Mouse (Mus musculus): Measurements from ENCODE around the gene Rgs7. TPM values are rescaled to one million over a fixed set of nuclear protein-coding genes. Genes with fewer than 3 reads are reported as not detected.

The Rgs7 gene
- polyA plus RNA-seq, 1 experiment from 2014 or later: 9.4 TPM

GRCm38 (mm10) chr1:175073500-175074232 lies 418.6 kb downstream of the Rgs7 start:
- Histone ChIP-seq H3K4me1 (replicated peaks; ENCODE audit: control insufficient read depth, insufficient read depth, low read length) (no peaks in the 10 kb centered on the region), H3K4me2 (replicated peaks; ENCODE audit: low read depth, low read length) (no peak overlapping the region), H3K9ac (ENCODE audit: low read depth, low read length) (no peak overlapping the region), H3K27me3 (ENCODE audit: control insufficient read depth, insufficient read depth, low read length) (no peaks in the 10 kb centered on the region), H3K36me3 (ENCODE audit: control insufficient read depth, insufficient read depth, low read length) (no peaks in the 10 kb centered on the region), H3K9me3 (ENCODE audit: control insufficient read depth, low read length) (no peaks in the 10 kb centered on the region), H3K4me3 (ENCODE audit: low read depth, low read length) (no peak overlapping the region), H3K27ac (ENCODE audit: low read depth, low read length) (no peak overlapping the region)
- DNase-seq (ENCODE audit: low spot score): no peak
- 89% methylated on average over 1 of the region's 1 CpGs for WGBS
- no peak for ATAC-seq (ENCODE audit: low FRiP score)

- Histone ChIP-seq H3K4me1 (replicated peaks; ENCODE audit: control insufficient read depth, insufficient read depth, low read length) (no peaks in the 10 kb centered on the region), H3K36me3 (ENCODE audit: control insufficient read depth, insufficient read depth, low read length) (no peaks in the 10 kb centered on the region), H3K9ac (ENCODE audit: low read depth, low read length) (no peak overlapping the region), H3K4me2 (replicated peaks; ENCODE audit: low read depth, low read length) (no peak overlapping the region), H3K4me3 (ENCODE audit: low read depth, low read length) (no peak overlapping the region), H3K9me3 (ENCODE audit: control insufficient read depth, low read length) (no peaks in the 10 kb centered on the region), H3K27me3 (ENCODE audit: control insufficient read depth, insufficient read depth, low read length) (no peaks in the 10 kb centered on the region), H3K27ac (ENCODE audit: low read depth, low read length) (no peak overlapping the region)
- no peak for DNase-seq (ENCODE audit: low spot score)
- WGBS: 88% methylated on average over 4 of the region's 4 CpGs
- ATAC-seq (ENCODE audit: low FRiP score): no peak
Observed at GRCm38 (mm10) chr1:175069758-175070290, 422.5 kb downstream of the Rgs7 start.

GRCm38 (mm10) chr1:175049121-175049520 lies 443.2 kb downstream of the Rgs7 start:
- Histone ChIP-seq H3K4me1 (replicated peaks; ENCODE audit: control insufficient read depth, insufficient read depth, low read length) (no peaks in the 10 kb centered on the region), H3K27ac (ENCODE audit: low read depth, low read length) (no peak overlapping the region), H3K36me3 (ENCODE audit: control insufficient read depth, insufficient read depth, low read length) (no peaks in the 10 kb centered on the region), H3K4me2 (replicated peaks; ENCODE audit: low read depth, low read length) (no peak overlapping the region), H3K9ac (ENCODE audit: low read depth, low read length) (no peak overlapping the region), H3K27me3 (ENCODE audit: control insufficient read depth, insufficient read depth, low read length) (no peaks in the 10 kb centered on the region), H3K4me3 (ENCODE audit: low read depth, low read length) (no peak overlapping the region), H3K9me3 (ENCODE audit: control insufficient read depth, low read length) (no peaks in the 10 kb centered on the region)
- ATAC-seq (ENCODE audit: low FRiP score): no peak
- WGBS: 90% methylated on average over 6 of the region's 6 CpGs
- no peak for DNase-seq (ENCODE audit: low spot score)

- DNase-seq (ENCODE audit: low spot score): peak; percentile 47
- H3K4me3 ChIP-seq (ENCODE audit: low read depth, low read length): no peak overlapping the region
- WGBS: 71% methylated on average over 4 of the region's 4 CpGs
- H3K4me2 ChIP-seq (replicated peaks; ENCODE audit: low read depth, low read length): no peak overlapping the region
- H3K27me3 ChIP-seq (ENCODE audit: control insufficient read depth, insufficient read depth, low read length): no peaks in the 10 kb centered on the region
- no peaks in the 10 kb centered on the region for H3K36me3 ChIP-seq (ENCODE audit: control insufficient read depth, insufficient read depth, low read length)
- H3K9ac ChIP-seq (ENCODE audit: low read depth, low read length): no peak overlapping the region
- no peaks in the 10 kb centered on the region for H3K9me3 ChIP-seq (ENCODE audit: control insufficient read depth, low read length)
- H3K27ac ChIP-seq (ENCODE audit: low read depth, low read length): no peak overlapping the region
- no peaks in the 10 kb centered on the region for H3K4me1 ChIP-seq (replicated peaks; ENCODE audit: control insufficient read depth, insufficient read depth, low read length)
- peak; percentile 57; the same call in 1 of the 2 replicates for ATAC-seq (ENCODE audit: low FRiP score)
Observed at GRCm38 (mm10) chr1:175041167-175041817, 451.0 kb downstream of the Rgs7 start.

- Histone ChIP-seq H3K27ac (ENCODE audit: low read depth, low read length) (0 out of 2 replicates have a peak overlapping the region, but pooled peaks have one; percentile 39), H3K4me1 (replicated peaks; ENCODE audit: control insufficient read depth, insufficient read depth, low read length) (no peaks in the 10 kb centered on the region), H3K9ac (ENCODE audit: low read depth, low read length) (no peak overlapping the region), H3K27me3 (ENCODE audit: control insufficient read depth, insufficient read depth, low read length) (no peaks in the 10 kb centered on the region), H3K9me3 (ENCODE audit: control insufficient read depth, low read length) (no peaks in the 10 kb centered on the region), H3K36me3 (ENCODE audit: control insufficient read depth, insufficient read depth, low read length) (no peaks in the 10 kb centered on the region), H3K4me2 (replicated peaks; ENCODE audit: low read depth, low read length) (no peak overlapping the region), H3K4me3 (ENCODE audit: low read depth, low read length) (no peak overlapping the region)
- 90% methylated on average over 4 of the region's 4 CpGs for WGBS
- ATAC-seq (ENCODE audit: low FRiP score) (peak; percentile 14; the same call in 1 of the 2 replicates), DNase-seq (ENCODE audit: low spot score) (no peak)
Observed at GRCm38 (mm10) chr1:175040038-175040437, 452.3 kb downstream of the Rgs7 start.

- H3K4me3 ChIP-seq (ENCODE audit: low read depth, low read length): no peak overlapping the region
- H3K4me2 ChIP-seq (replicated peaks; ENCODE audit: low read depth, low read length): no peak overlapping the region
- ATAC-seq (ENCODE audit: low FRiP score): peak; percentile 73
- no peaks in the 10 kb centered on the region for H3K27me3 ChIP-seq (ENCODE audit: control insufficient read depth, insufficient read depth, low read length)
- H3K4me1 ChIP-seq (replicated peaks; ENCODE audit: control insufficient read depth, insufficient read depth, low read length): no peaks in the 10 kb centered on the region
- no peaks in the 10 kb centered on the region for H3K9me3 ChIP-seq (ENCODE audit: control insufficient read depth, low read length)
- H3K36me3 ChIP-seq (ENCODE audit: control insufficient read depth, insufficient read depth, low read length): no peaks in the 10 kb centered on the region
- no peak overlapping the region for H3K9ac ChIP-seq (ENCODE audit: low read depth, low read length)
- 22% methylated on average over 6 of the region's 6 CpGs for WGBS
- 0 out of 2 replicates have a peak overlapping the region, but pooled peaks have one; percentile 39 for H3K27ac ChIP-seq (ENCODE audit: low read depth, low read length)
- DNase-seq (ENCODE audit: low spot score): peak; percentile 25
Observed at GRCm38 (mm10) chr1:175039567-175039966, 452.7 kb downstream of the Rgs7 start.

GRCm38 (mm10) chr1:175035461-175035860 lies 456.8 kb downstream of the Rgs7 start:
- H3K9ac ChIP-seq (ENCODE audit: low read depth, low read length): no peak overlapping the region
- 70% methylated on average over 5 of the region's 5 CpGs for WGBS
- ATAC-seq (ENCODE audit: low FRiP score) (no peak), DNase-seq (ENCODE audit: low spot score) (no peak)
- H3K9me3 ChIP-seq (ENCODE audit: control insufficient read depth, low read length): no peaks in the 10 kb centered on the region
- no peaks in the 10 kb centered on the region for H3K4me1 ChIP-seq (replicated peaks; ENCODE audit: control insufficient read depth, insufficient read depth, low read length)
- no peak overlapping the region for H3K4me3 ChIP-seq (ENCODE audit: low read depth, low read length)
- no peaks in the 10 kb centered on the region for H3K36me3 ChIP-seq (ENCODE audit: control insufficient read depth, insufficient read depth, low read length)
- H3K27ac ChIP-seq (ENCODE audit: low read depth, low read length): no peak overlapping the region
- H3K27me3 ChIP-seq (ENCODE audit: control insufficient read depth, insufficient read depth, low read length): no peaks in the 10 kb centered on the region
- no peak overlapping the region for H3K4me2 ChIP-seq (replicated peaks; ENCODE audit: low read depth, low read length)

GRCm38 (mm10) chr1:175032015-175032414 lies 460.3 kb downstream of the Rgs7 start:
- Histone ChIP-seq H3K4me1 (replicated peaks; ENCODE audit: control insufficient read depth, insufficient read depth, low read length) (no peaks in the 10 kb centered on the region), H3K4me2 (replicated peaks; ENCODE audit: low read depth, low read length) (no peak overlapping the region), H3K9ac (ENCODE audit: low read depth, low read length) (no peak overlapping the region), H3K27ac (ENCODE audit: low read depth, low read length) (no peak overlapping the region), H3K36me3 (ENCODE audit: control insufficient read depth, insufficient read depth, low read length) (no peaks in the 10 kb centered on the region), H3K4me3 (ENCODE audit: low read depth, low read length) (no peak overlapping the region), H3K27me3 (ENCODE audit: control insufficient read depth, insufficient read depth, low read length) (no peaks in the 10 kb centered on the region), H3K9me3 (ENCODE audit: control insufficient read depth, low read length) (no peaks in the 10 kb centered on the region)
- WGBS: 58% methylated on average over 6 of the region's 6 CpGs
- DNase-seq (ENCODE audit: low spot score) (no peak), ATAC-seq (ENCODE audit: low FRiP score) (no peak)

Measured in hindbrain, embryonic 11.5 days (tissue).